Mouse (Mus musculus): Measurements from ENCODE around the gene Thumpd3. TPM values are rescaled to one million over a fixed set of nuclear protein-coding genes. Genes with fewer than 3 reads are reported as not detected.

Gene Thumpd3
- polyA plus RNA-seq, 1 experiment from 2014 or later = 29.5 TPM

- no peaks in the 10 kb centered on the region for H3K27me3 ChIP-seq (ENCODE audit: control insufficient read depth, insufficient read depth, low read depth, low read length)
- ATAC-seq (ENCODE audit: low read depth) = no peak
- WGBS (ENCODE audit: insufficient replicate concordance) = 32% methylated on average over 6 of the region's 6 CpGs
- H3K4me1 ChIP-seq (ENCODE audit: control insufficient read depth, low read depth, low read length) = peaks cover 21% of the 10 kb centered on the region
- H3K9ac ChIP-seq (ENCODE audit: low read depth, low read length) = no peak overlapping the region; the same call in 1 of the 2 replicates
- peak overlapping the region; percentile 22; the same call in 1 of the 2 replicates for H3K27ac ChIP-seq (ENCODE audit: low read length)
- no peaks in the 10 kb centered on the region for H3K9me3 ChIP-seq (replicated peaks; ENCODE audit: control insufficient read depth, low read length)
- H3K36me3 ChIP-seq (ENCODE audit: control insufficient read depth, insufficient read depth) = no peaks in the 10 kb centered on the region
- H3K4me3 ChIP-seq (ENCODE audit: low read depth, low read length) = no peak overlapping the region
- peak overlapping the region; percentile 28 for H3K4me2 ChIP-seq (ENCODE audit: low read depth, low read length)
Measured at GRCm38 (mm10) chr6:113082229-113082628, 36.2 kb downstream of the Thumpd3 start.

- peaks cover 17% of the 10 kb centered on the region for H3K4me1 ChIP-seq (ENCODE audit: control insufficient read depth, low read depth, low read length)
- H3K27me3 ChIP-seq (ENCODE audit: control insufficient read depth, insufficient read depth, low read depth, low read length) = no peaks in the 10 kb centered on the region
- ATAC-seq (ENCODE audit: low read depth) = no peak
- 52% methylated on average over 4 of the region's 4 CpGs for WGBS (ENCODE audit: insufficient replicate concordance)
- no peak overlapping the region for H3K4me3 ChIP-seq (ENCODE audit: low read depth, low read length)
- no peak overlapping the region for H3K27ac ChIP-seq (ENCODE audit: low read length)
- H3K9ac ChIP-seq (ENCODE audit: low read depth, low read length) = no peak overlapping the region
- no peaks in the 10 kb centered on the region for H3K36me3 ChIP-seq (ENCODE audit: control insufficient read depth, insufficient read depth)
- no peaks in the 10 kb centered on the region for H3K9me3 ChIP-seq (replicated peaks; ENCODE audit: control insufficient read depth, low read length)
- no peak overlapping the region for H3K4me2 ChIP-seq (ENCODE audit: low read depth, low read length)
Measured at GRCm38 (mm10) chr6:113084590-113084989, 38.6 kb downstream of the Thumpd3 start.

- Histone ChIP-seq H3K9ac (ENCODE audit: low read depth, low read length) (no peak overlapping the region), H3K9me3 (replicated peaks; ENCODE audit: control insufficient read depth, low read length) (no peaks in the 10 kb centered on the region), H3K27me3 (ENCODE audit: control insufficient read depth, insufficient read depth, low read depth, low read length) (no peaks in the 10 kb centered on the region), H3K4me1 (ENCODE audit: control insufficient read depth, low read depth, low read length) (no peaks in the 10 kb centered on the region; the same call in none of the 2 replicates), H3K36me3 (ENCODE audit: control insufficient read depth, insufficient read depth) (no peaks in the 10 kb centered on the region), H3K4me3 (ENCODE audit: low read depth, low read length) (no peak overlapping the region), H3K27ac (ENCODE audit: low read length) (no peak overlapping the region), H3K4me2 (ENCODE audit: low read depth, low read length) (no peak overlapping the region)
- no peak for ATAC-seq (ENCODE audit: low read depth)
- 78% methylated on average over 3 of the region's 3 CpGs for WGBS (ENCODE audit: insufficient replicate concordance)
Measured at GRCm38 (mm10) chr6:113093206-113093605, 47.2 kb downstream of the Thumpd3 start.

- H3K9me3 ChIP-seq (replicated peaks; ENCODE audit: control insufficient read depth, low read length) = no peaks in the 10 kb centered on the region
- no peak for ATAC-seq (ENCODE audit: low read depth)
- 65% methylated on average over 1 of the region's 1 CpGs for WGBS (ENCODE audit: insufficient replicate concordance)
Measured at GRCm38 (mm10) chr6:113095547-113095946, 49.5 kb downstream of the Thumpd3 start.

GRCm38 (mm10) chr6:113097662-113098061, 51.6 kb downstream of the Thumpd3 start:
- ATAC-seq (ENCODE audit: low read depth) = no peak
- Histone ChIP-seq H3K27ac (ENCODE audit: low read length) (no peak overlapping the region), H3K36me3 (ENCODE audit: control insufficient read depth, insufficient read depth) (no peaks in the 10 kb centered on the region), H3K27me3 (ENCODE audit: control insufficient read depth, insufficient read depth, low read depth, low read length) (no peaks in the 10 kb centered on the region), H3K9me3 (replicated peaks; ENCODE audit: control insufficient read depth, low read length) (no peaks in the 10 kb centered on the region), H3K4me2 (ENCODE audit: low read depth, low read length) (no peak overlapping the region), H3K9ac (ENCODE audit: low read depth, low read length) (no peak overlapping the region), H3K4me1 (ENCODE audit: control insufficient read depth, low read depth, low read length) (peaks cover 6% of the 10 kb centered on the region), H3K4me3 (ENCODE audit: low read depth, low read length) (no peak overlapping the region)
- WGBS (ENCODE audit: insufficient replicate concordance) = 70% methylated on average over 5 of the region's 5 CpGs

More at GRCm38 (mm10) chr6:113095547-113095946, 49.5 kb downstream of the Thumpd3 start:
- H3K4me3 ChIP-seq (ENCODE audit: low read depth, low read length) = no peak overlapping the region
- no peak overlapping the region for H3K27ac ChIP-seq (ENCODE audit: low read length)
- no peak overlapping the region for H3K4me2 ChIP-seq (ENCODE audit: low read depth, low read length)
- H3K9ac ChIP-seq (ENCODE audit: low read depth, low read length) = no peak overlapping the region
- no peaks in the 10 kb centered on the region for H3K27me3 ChIP-seq (ENCODE audit: control insufficient read depth, insufficient read depth, low read depth, low read length)
- peaks cover 6% of the 10 kb centered on the region for H3K4me1 ChIP-seq (ENCODE audit: control insufficient read depth, low read depth, low read length)
- H3K36me3 ChIP-seq (ENCODE audit: control insufficient read depth, insufficient read depth) = no peaks in the 10 kb centered on the region

GRCm38 (mm10) chr6:113099640-113100289, 53.7 kb downstream of the Thumpd3 start:
- Histone ChIP-seq H3K27me3 (ENCODE audit: control insufficient read depth, insufficient read depth, low read depth, low read length) (no peaks in the 10 kb centered on the region), H3K4me3 (ENCODE audit: low read depth, low read length) (no peak overlapping the region), H3K27ac (ENCODE audit: low read length) (peak overlapping the region; percentile 29), H3K9ac (ENCODE audit: low read depth, low read length) (no peak overlapping the region), H3K36me3 (ENCODE audit: control insufficient read depth, insufficient read depth) (no peaks in the 10 kb centered on the region; the same call in 1 of the 2 replicates), H3K4me1 (ENCODE audit: control insufficient read depth, low read depth, low read length) (peaks cover 6% of the 10 kb centered on the region), H3K4me2 (ENCODE audit: low read depth, low read length) (peak overlapping the region; percentile 35), H3K9me3 (replicated peaks; ENCODE audit: control insufficient read depth, low read length) (no peaks in the 10 kb centered on the region)
- ATAC-seq (ENCODE audit: low read depth) = peak; percentile 83
- 26% methylated on average over 5 of the region's 5 CpGs for WGBS (ENCODE audit: insufficient replicate concordance)

- Histone ChIP-seq H3K9ac (ENCODE audit: low read depth, low read length) (no peak overlapping the region), H3K27ac (ENCODE audit: low read length) (no peak overlapping the region), H3K4me1 (ENCODE audit: control insufficient read depth, low read depth, low read length) (peaks cover 6% of the 10 kb centered on the region), H3K4me2 (ENCODE audit: low read depth, low read length) (no peak overlapping the region), H3K9me3 (replicated peaks; ENCODE audit: control insufficient read depth, low read length) (no peaks in the 10 kb centered on the region), H3K36me3 (ENCODE audit: control insufficient read depth, insufficient read depth) (peaks cover 7% of the 10 kb centered on the region), H3K4me3 (ENCODE audit: low read depth, low read length) (no peak overlapping the region), H3K27me3 (ENCODE audit: control insufficient read depth, insufficient read depth, low read depth, low read length) (no peaks in the 10 kb centered on the region)
- ATAC-seq (ENCODE audit: low read depth) = no peak
- 83% methylated on average over 4 of the region's 4 CpGs for WGBS (ENCODE audit: insufficient replicate concordance)
Measured at GRCm38 (mm10) chr6:113102541-113102940, 56.5 kb downstream of the Thumpd3 start.

GRCm38 (mm10) chr6:113103765-113104164, 57.7 kb downstream of the Thumpd3 start:
- Histone ChIP-seq H3K4me1 (ENCODE audit: control insufficient read depth, low read depth, low read length) (peaks cover 6% of the 10 kb centered on the region), H3K27me3 (ENCODE audit: control insufficient read depth, insufficient read depth, low read depth, low read length) (no peaks in the 10 kb centered on the region), H3K27ac (ENCODE audit: low read length) (no peak overlapping the region), H3K9ac (ENCODE audit: low read depth, low read length) (no peak overlapping the region), H3K4me3 (ENCODE audit: low read depth, low read length) (no peak overlapping the region), H3K36me3 (ENCODE audit: control insufficient read depth, insufficient read depth) (peaks cover 7% of the 10 kb centered on the region), H3K4me2 (ENCODE audit: low read depth, low read length) (no peak overlapping the region), H3K9me3 (replicated peaks; ENCODE audit: control insufficient read depth, low read length) (no peaks in the 10 kb centered on the region)
- ATAC-seq (ENCODE audit: low read depth) = peak; percentile 58; the same call in 1 of the 2 replicates

GRCm38 (mm10) chr6:113109378-113109777, 63.4 kb downstream of the Thumpd3 start:
- no peaks in the 10 kb centered on the region for H3K27me3 ChIP-seq (ENCODE audit: control insufficient read depth, insufficient read depth, low read depth, low read length)
- H3K4me3 ChIP-seq (ENCODE audit: low read depth, low read length) = no peak overlapping the region
- no peak overlapping the region for H3K4me2 ChIP-seq (ENCODE audit: low read depth, low read length)
- no peaks in the 10 kb centered on the region for H3K4me1 ChIP-seq (ENCODE audit: control insufficient read depth, low read depth, low read length)
- H3K9me3 ChIP-seq (replicated peaks; ENCODE audit: control insufficient read depth, low read length) = no peaks in the 10 kb centered on the region
- 85% methylated on average over 3 of the region's 3 CpGs for WGBS (ENCODE audit: insufficient replicate concordance)
- ATAC-seq (ENCODE audit: low read depth) = no peak
- H3K27ac ChIP-seq (ENCODE audit: low read length) = no peak overlapping the region
- H3K36me3 ChIP-seq (ENCODE audit: control insufficient read depth, insufficient read depth) = peaks cover 34% of the 10 kb centered on the region
- H3K9ac ChIP-seq (ENCODE audit: low read depth, low read length) = no peak overlapping the region

Measured in liver, embryonic 16.5 days (tissue).